Mouse (Mus musculus) heart, postnatal 0 days (tissue): Measurements from ENCODE around the gene Drosha.

ENCODE experiments used
- CTCF ChIP-seq: IDR thresholded peaks from 2 replicates; pipeline ENCODE4 v1.5.1; 2016; ENCODE audit warnings: antibody characterized with exemption, control low read depth, low read depth
- EP300 ChIP-seq: IDR thresholded peaks from 2 replicates; pipeline ENCODE4 v1.6.1; 2016; ENCODE audit warnings: antibody characterized with exemption, low read depth

GRCm38 (mm10) chr15:12856780-12857179, 32.2 kb downstream of the Drosha start:
- TF ChIP-seq CTCF: no peak
- TF ChIP-seq EP300: no peak
